Mouse (Mus musculus) myocyte (in vitro differentiated cells): Measurements from ENCODE around the gene Metrnl.

ENCODE experiments used
- CEBPB ChIP-seq: IDR thresholded peaks from 2 replicates; pipeline ENCODE4 v1.6.1; 2011; ENCODE audit warnings: mild to moderate bottlenecking, moderate library complexity; ENCODE audit not compliant: poor library complexity, insufficient read depth, severe bottlenecking
- E2F4 ChIP-seq: IDR thresholded peaks from one replicate; pipeline ENCODE4 v1.6.1; 2011; ENCODE audit warnings: mild to moderate bottlenecking, control low read depth, moderate library complexity; ENCODE audit not compliant: insufficient read depth
- MAX ChIP-seq: IDR thresholded peaks from one replicate; pipeline ENCODE4 v1.6.1; 2011; ENCODE audit warnings: low read depth, mild to moderate bottlenecking, control low read depth
- POLR2A ChIP-seq: IDR thresholded peaks from one replicate; pipeline ENCODE4 v1.6.1; 2011; ENCODE audit warnings: low read depth, mild to moderate bottlenecking, control low read depth, moderate library complexity; ENCODE audit not compliant: insufficient read length
- POLR2AphosphoS2 ChIP-seq: IDR thresholded peaks from one replicate; pipeline ENCODE4 v1.6.1; 2011; ENCODE audit warnings: low read depth, control low read depth; ENCODE audit not compliant: insufficient read length
- REST ChIP-seq: IDR thresholded peaks from one replicate; pipeline ENCODE4 v1.6.1; 2011; ENCODE audit warnings: mild to moderate bottlenecking, control low read depth, moderate library complexity; ENCODE audit not compliant: insufficient read depth, insufficient read length
- SRF ChIP-seq: IDR thresholded peaks from one replicate; pipeline ENCODE4 v1.6.1; 2011; ENCODE audit warnings: low read depth; ENCODE audit not compliant: control insufficient read depth, insufficient read length
- TCF12 ChIP-seq: IDR thresholded peaks from one replicate; pipeline ENCODE4 v1.6.1; 2011; ENCODE audit warnings: mild to moderate bottlenecking, control low read depth; ENCODE audit not compliant: poor library complexity, insufficient read depth, severe bottlenecking
- USF1 ChIP-seq: IDR thresholded peaks from one replicate; pipeline ENCODE4 v1.6.1; 2011; ENCODE audit warnings: low read depth, mild to moderate bottlenecking, control low read depth, moderate library complexity

DNA sequence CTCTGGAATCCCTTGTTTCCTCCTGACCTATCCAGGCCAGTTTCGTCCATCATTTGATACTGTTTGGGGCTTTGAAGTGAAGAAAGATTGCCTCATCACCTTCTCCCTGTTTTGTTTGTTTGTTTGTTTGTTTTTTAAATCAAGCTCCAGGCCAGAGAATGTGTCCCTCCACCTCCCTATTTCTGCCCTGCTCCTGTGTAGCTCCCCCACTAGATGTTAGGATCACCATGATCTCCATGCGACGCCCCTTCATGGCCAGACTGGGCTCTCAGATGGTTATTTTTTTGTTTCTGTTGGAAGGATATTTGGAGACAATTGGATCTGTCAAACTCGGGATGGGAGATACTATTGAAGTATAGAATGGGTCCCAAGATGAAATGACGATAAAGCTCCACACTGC is at the start of gene Metrnl:
- TF ChIP-seq POLR2A (no peak), USF1 (no peak), POLR2AphosphoS2 (no peak), MAX (no peak), SRF (no peak), E2F4 (no peak), TCF12 (no peak), CEBPB (no peak), REST (no peak)
